Comparison of ENCODE assay signal across 25 mouse cellular contexts in genomic region chr17:30069776-30070175, GRCm38 (mm10).
"Had no signal": no experiment of that assay in that cellular context is flagged by ENCODE, and none has a peak within 500 bp of the region (broad histone marks: within the 10 kb centered on the region; RNA-seq: fewer than 3 reads in every experiment).

No protein-coding gene starts in this region.

- H3K36me3 ChIP-seq: hindbrain, embryonic 15.5 days had no signal

- ATAC-seq: hindbrain, postnatal 0 days; intestine, embryonic 16.5 days; liver, embryonic 12.5 days had no signal

- H3K9me3 ChIP-seq: heart, embryonic 10.5 days; heart, embryonic 12.5 days; hindbrain, embryonic 13.5 days; hindbrain, embryonic 15.5 days; kidney, embryonic 15.5 days; limb, embryonic 13.5 days; limb, embryonic 15.5 days; liver, embryonic 12.5 days had no signal

- H3K4me3 ChIP-seq: gastrocnemius, adult 2 months; heart, embryonic 10.5 days; heart, embryonic 12.5 days; hindbrain, embryonic 13.5 days; hindbrain, embryonic 15.5 days; kidney, embryonic 15.5 days; limb, embryonic 13.5 days; limb, embryonic 15.5 days; liver, embryonic 12.5 days had no signal

- H3K9ac ChIP-seq: heart, embryonic 12.5 days; hindbrain, embryonic 13.5 days; hindbrain, embryonic 15.5 days; kidney, embryonic 15.5 days; limb, embryonic 13.5 days; limb, embryonic 15.5 days; liver, embryonic 12.5 days had no signal

- H3K27me3 ChIP-seq: heart, embryonic 12.5 days; hindbrain, embryonic 13.5 days; hindbrain, embryonic 15.5 days; kidney, embryonic 15.5 days; limb, embryonic 13.5 days; limb, embryonic 15.5 days; liver, embryonic 12.5 days had no signal

- H3K4me2 ChIP-seq: heart, embryonic 12.5 days; hindbrain, embryonic 13.5 days; hindbrain, embryonic 15.5 days; kidney, embryonic 15.5 days; limb, embryonic 13.5 days; limb, embryonic 15.5 days; liver, embryonic 12.5 days had no signal

- DNase-seq: gastrocnemius, adult 2 months; gastrocnemius, postnatal 10 days; gastrocnemius, postnatal 25 days; heart, adult 18-20 months; heart, postnatal 14 days; heart, postnatal 36 days; kidney, adult 11 months; kidney, adult 2 months; kidney, adult 9 months; kidney, postnatal 14 days; kidney, postnatal 36 days; layer of hippocampus, adult 9-11 months; layer of hippocampus, postnatal 36 days; left cerebral cortex, postnatal 4 days had no signal

- H3K27ac ChIP-seq: gastrocnemius, adult 2 months; heart, embryonic 10.5 days; hindbrain, embryonic 13.5 days; hindbrain, embryonic 15.5 days; hindbrain, postnatal 0 days; kidney, embryonic 15.5 days; kidney, postnatal 0 days; limb, embryonic 13.5 days; limb, embryonic 15.5 days; liver, embryonic 12.5 days had no signal
